Mouse (Mus musculus) adrenal gland, adult 8-10 months (tissue): Measurements from ENCODE around the gene Pbx1. TPM values are rescaled to one million over a fixed set of nuclear protein-coding genes. Genes with fewer than 3 reads are reported as not detected.

ENCODE experiments used
- DNase-seq: peaks from one replicate; pipeline ENCODE4 v3.0.0; 2022
- total RNA-seq, 4 experiments: library from RNA; stranded (reverse); gene quantifications; 2 replicates each; pipeline ENCODE4 v1.2.4; 2022

Gene Pbx1
- total RNA-seq, 4 experiments from 2014 or later = 152 to 211 (median 192) TPM

- DNase-seq = no peak
Observed at GRCm38 (mm10) chr1:168425017-168425705, 6.9 kb downstream of the Pbx1 start.

GRCm38 (mm10) chr1:168423389-168423930, 8.6 kb downstream of the Pbx1 start:
- no peak for DNase-seq

GRCm38 (mm10) chr1:168418903-168419302, 13.2 kb downstream of the Pbx1 start:
- no peak for DNase-seq

GRCm38 (mm10) chr1:168417626-168418025, 14.4 kb downstream of the Pbx1 start:
- DNase-seq = no peak

- no peak for DNase-seq
Observed at GRCm38 (mm10) chr1:168416729-168417437, 15.2 kb downstream of the Pbx1 start.

GRCm38 (mm10) chr1:168410611-168411010, 21.5 kb downstream of the Pbx1 start:
- DNase-seq = no peak

GRCm38 (mm10) chr1:168410054-168410453, 22.0 kb downstream of the Pbx1 start:
- DNase-seq = no peak

- DNase-seq = no peak
Observed at GRCm38 (mm10) chr1:168408757-168409156, 23.3 kb downstream of the Pbx1 start.

- no peak for DNase-seq
Observed at GRCm38 (mm10) chr1:168407958-168408357, 24.1 kb downstream of the Pbx1 start.

GRCm38 (mm10) chr1:168406291-168406675, 25.8 kb downstream of the Pbx1 start:
- no peak for DNase-seq

- DNase-seq = no peak
Observed at GRCm38 (mm10) chr1:168405645-168406290, 26.3 kb downstream of the Pbx1 start.

GRCm38 (mm10) chr1:168403529-168403928, 28.5 kb downstream of the Pbx1 start:
- DNase-seq = no peak

- no peak for DNase-seq
Observed at GRCm38 (mm10) chr1:168402683-168403082, 29.4 kb downstream of the Pbx1 start.

- no peak for DNase-seq
Observed at GRCm38 (mm10) chr1:168395523-168396159, 36.4 kb downstream of the Pbx1 start.

GRCm38 (mm10) chr1:168394535-168394934, 37.5 kb downstream of the Pbx1 start:
- DNase-seq = no peak

GRCm38 (mm10) chr1:168393456-168393855, 38.6 kb downstream of the Pbx1 start:
- no peak for DNase-seq

- DNase-seq = no peak
Observed at GRCm38 (mm10) chr1:168392500-168392853, 39.6 kb downstream of the Pbx1 start.

GRCm38 (mm10) chr1:168391617-168392499, 40.2 kb downstream of the Pbx1 start:
- DNase-seq = peak; percentile 51

- DNase-seq = no peak
Observed at GRCm38 (mm10) chr1:168390748-168391147, 41.3 kb downstream of the Pbx1 start.

GRCm38 (mm10) chr1:168386159-168386558, 45.9 kb downstream of the Pbx1 start:
- DNase-seq = no peak

- DNase-seq = no peak
Observed at GRCm38 (mm10) chr1:168384594-168384955, 47.5 kb downstream of the Pbx1 start.
